Mouse (Mus musculus) leukemia stem cell, adult 10-12 weeks (primary cell): ENCODE measurements around the gene Amy2a5. TPM values are rescaled to one million over a fixed set of nuclear protein-coding genes. Genes with fewer than 3 reads are reported as not detected.

Experiments used
- polyA plus RNA-seq: library from polyadenylated mRNA; stranded (reverse); fragments of >175 nt; gene quantifications from 2 replicates; pipeline ENCODE4 v1.2.3, GENCODE M21; 2012; ENCODE audit warnings: low replicate concordance

Gene Amy2a5
- polyA plus RNA-seq = not detected in 2 replicates

DNA sequence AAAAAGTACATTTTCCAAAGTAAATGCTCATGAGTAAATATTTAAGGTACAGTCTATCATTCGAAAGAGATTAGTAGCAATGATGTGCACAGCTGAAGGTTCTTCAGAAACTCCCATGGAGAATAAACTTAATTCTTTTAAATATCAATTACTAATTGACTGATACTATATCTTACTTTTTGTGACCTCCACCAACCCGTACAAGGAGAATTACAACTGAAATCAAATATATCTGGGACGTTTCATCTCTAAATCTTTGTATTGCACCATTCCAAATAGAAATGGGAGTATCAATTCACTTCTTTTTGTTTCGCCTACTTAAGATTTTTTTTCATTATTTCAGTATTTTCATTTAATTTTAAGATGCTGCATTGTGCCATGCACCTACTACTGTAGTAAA lies at the start of gene Amy2a5:
Gene Amy2a5 (minus strand): TSS at position 101 of the 400 bp plus-strand sequence.

DNA sequence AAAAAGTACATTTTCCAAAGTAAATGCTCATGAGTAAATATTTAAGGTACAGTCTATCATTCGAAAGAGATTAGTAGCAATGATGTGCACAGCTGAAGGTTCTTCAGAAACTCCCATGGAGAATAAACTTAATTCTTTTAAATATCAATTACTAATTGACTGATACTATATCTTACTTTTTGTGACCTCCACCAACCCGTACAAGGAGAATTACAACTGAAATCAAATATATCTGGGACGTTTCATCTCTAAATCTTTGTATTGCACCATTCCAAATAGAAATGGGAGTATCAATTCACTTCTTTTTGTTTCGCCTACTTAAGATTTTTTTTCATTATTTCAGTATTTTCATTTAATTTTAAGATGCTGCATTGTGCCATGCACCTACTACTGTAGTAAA lies 32.7 kb upstream of the Amy2a5 start, which contains the start of gene Amy2a4:
Gene Amy2a4 (minus strand): TSS at position 101 of the 400 bp plus-strand sequence.

Other genes starting within 250 kb of the Amy2a5 start
- not detected in 2 replicates for gene Amy2a4, start 32.6 kb upstream of the Amy2a5 start, polyA plus RNA-seq
- not detected in 2 replicates for gene Amy2a3, start 65.2 kb upstream of the Amy2a5 start, polyA plus RNA-seq
- not detected in 2 replicates for gene Amy2a2, start 97.8 kb upstream of the Amy2a5 start, polyA plus RNA-seq